Mouse (Mus musculus) thymus, postnatal 25 days (tissue): Measurements from ENCODE around the gene Hist2h2bb.

Experiments
- DNase-seq: peaks from one replicate; pipeline ENCODE4 v3.0.0; 2022

Hist2h2bb gene

DNA sequence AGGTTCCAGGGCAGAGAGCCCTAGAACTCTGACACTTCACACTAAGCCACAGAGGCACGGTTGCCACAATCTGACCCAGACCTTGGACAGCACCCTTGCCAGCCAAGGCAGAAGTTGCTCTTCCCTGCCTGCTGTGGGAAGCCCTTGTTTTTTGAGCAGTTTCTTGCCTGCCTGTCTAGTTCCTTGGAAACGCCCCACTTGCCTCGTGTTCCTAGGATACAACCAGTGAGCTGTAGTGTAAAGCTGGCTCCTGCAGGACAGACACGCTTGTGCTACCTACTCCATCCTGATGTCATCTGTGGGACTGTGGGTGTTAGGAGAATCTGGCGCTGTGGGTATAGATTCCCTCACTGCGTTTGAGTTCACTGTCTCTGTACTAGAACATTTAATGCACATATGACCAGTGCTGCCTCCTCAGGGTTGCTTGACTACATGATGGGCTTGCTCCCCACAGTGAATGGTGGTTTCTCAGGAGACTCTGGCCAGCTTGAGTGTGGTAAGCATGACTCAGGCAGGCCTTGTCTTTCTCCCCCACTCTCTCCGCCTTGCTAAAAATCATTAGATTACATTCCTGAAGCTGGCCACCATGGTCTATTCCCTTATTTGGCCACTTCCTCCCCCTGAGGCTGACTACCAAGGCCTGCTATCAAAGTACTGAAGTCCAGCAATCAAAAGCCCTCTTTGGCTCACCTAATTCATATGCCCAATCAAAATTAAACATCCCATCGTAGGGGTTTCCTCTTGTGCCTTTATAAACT lies 43.0 kb downstream of the Hist2h2bb start:
- DNase-seq: no peak
